Mouse (Mus musculus) spleen, postnatal 14 days (tissue): ENCODE results near the gene Mmaa.

ENCODE experiments used
- DNase-seq, 2 experiments: peaks; one replicate each; pipeline ENCODE4 v3.0.0; 2021 to 2022; ENCODE audit warnings: low spot score in 2 of 2

Gene Mmaa

DNA sequence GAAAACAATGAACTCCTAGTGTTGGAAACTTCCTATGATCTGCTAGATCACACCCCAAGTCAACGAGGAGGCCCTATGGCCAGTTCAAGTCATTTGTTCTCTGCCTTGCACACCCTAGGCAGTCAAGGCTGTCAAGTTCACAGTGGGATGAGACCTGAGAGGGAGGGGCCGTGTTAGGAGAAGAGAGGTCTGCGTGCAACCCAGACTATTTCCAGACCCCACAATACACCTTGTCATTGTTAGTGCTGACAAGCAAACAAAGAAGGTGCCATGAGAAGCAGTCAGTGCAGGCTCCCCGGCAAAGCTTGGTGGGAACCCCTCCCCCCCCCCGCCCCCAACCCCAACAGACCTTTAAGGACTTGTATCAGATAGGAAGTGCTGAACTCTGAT lies 72.0 kb downstream of the Mmaa start:
- no peak for DNase-seq

DNA sequence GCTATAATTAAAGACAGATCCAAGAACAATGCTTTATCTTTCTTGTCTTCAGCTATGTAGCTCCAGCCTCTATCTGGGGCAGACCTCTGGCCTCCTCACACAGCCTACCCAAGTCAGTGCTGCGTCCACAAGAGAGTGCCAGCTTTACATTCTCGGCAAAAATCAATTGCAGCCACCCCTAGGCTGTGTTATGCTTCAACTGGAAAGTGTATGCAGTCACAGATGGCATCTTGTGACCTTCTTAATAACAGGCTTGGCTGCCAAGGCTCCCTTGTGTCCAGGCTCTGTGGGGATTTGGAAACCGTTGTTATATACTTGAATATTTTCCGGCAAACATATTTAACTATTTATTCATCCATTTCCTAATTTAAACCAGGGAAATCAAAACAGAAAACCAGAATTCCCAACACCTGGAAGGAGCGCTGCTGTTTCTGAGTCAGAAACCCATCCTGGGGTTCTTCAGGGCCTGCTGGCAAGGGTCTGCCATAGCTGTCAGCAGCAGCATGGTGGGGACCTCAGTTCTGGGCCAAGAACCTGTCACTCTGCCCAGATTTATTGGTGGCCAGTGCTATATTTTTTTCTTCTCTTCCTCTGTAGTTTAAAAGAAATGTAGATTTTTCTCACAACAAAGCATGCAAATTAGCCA lies 72.5 kb downstream of the Mmaa start:
- no peak for DNase-seq
